Mouse (Mus musculus) neural tube, embryonic 11.5 days (tissue): Measurements from ENCODE around the gene Nckap5. TPM values are rescaled to one million over a fixed set of nuclear protein-coding genes. Genes with fewer than 3 reads are reported as not detected.

Source experiments
- ATAC-seq: fragments of 200-750 bp; cut with Nextera tagmentation; 2 replicates; pipeline ENCODE4 v1.8.0; 2017; ENCODE audit warnings: moderate number of reproducible peaks, mild to moderate bottlenecking, moderate TSS enrichment, moderate library complexity; ENCODE audit not compliant: insufficient read depth, low FRiP score, low TSS enrichment
- DNase-seq: peaks from one replicate; pipeline ENCODE4 v3.0.0-alpha.2; 2015; ENCODE audit warnings: low spot score
- H3K27ac ChIP-seq: fragments of 300-500 bp; sonication (generic); 2 replicates; pipeline ENCODE4 v1.5.1; 2014; ENCODE audit warnings: low read depth, mild to moderate bottlenecking, low read length
- H3K27me3 ChIP-seq: fragments of 300-500 bp; sonication (generic); 2 replicates; pipeline ENCODE4 v1.6.1; 2014; ENCODE audit warnings: mild to moderate bottlenecking, low read length, mixed read lengths; ENCODE audit not compliant: control insufficient read depth, insufficient read depth
- H3K36me3 ChIP-seq: fragments of 300-500 bp; sonication (generic); 2 replicates; pipeline ENCODE4 v1.6.1; 2014; ENCODE audit warnings: mild to moderate bottlenecking, low read length, moderate library complexity, mixed read lengths; ENCODE audit not compliant: control insufficient read depth, insufficient read depth
- H3K4me1 ChIP-seq: fragments of 300-500 bp; sonication (generic); 2 replicates; pipeline ENCODE4 v1.6.1; 2014; ENCODE audit warnings: low read length, mixed read lengths; ENCODE audit not compliant: control insufficient read depth, insufficient read depth
- H3K4me2 ChIP-seq: fragments of 300-500 bp; sonication (generic); 2 replicates; pipeline ENCODE4 v1.6.1; 2014; ENCODE audit warnings: low read depth, mild to moderate bottlenecking, moderate library complexity
- H3K4me3 ChIP-seq: fragments of 300-500 bp; sonication (generic); 2 replicates; pipeline ENCODE4 v1.5.1; 2014; ENCODE audit warnings: low read depth, low read length
- H3K9ac ChIP-seq: fragments of 300-500 bp; sonication (generic); 2 replicates; pipeline ENCODE4 v1.6.1; 2014; ENCODE audit warnings: mild to moderate bottlenecking, low read length
- H3K9me3 ChIP-seq: fragments of 300-500 bp; sonication (generic); 2 replicates; pipeline ENCODE4 v1.6.1; 2016; ENCODE audit warnings: low read length; ENCODE audit not compliant: control insufficient read depth
- WGBS: fragments of 180-500 bp; shearing (Covaris S2); extraction: QIAGEN DNeasy Blood & Tissue Kit; methylation state at CpG from one replicate; pipeline ENCODE4 v1.1.7; 2014; 5-methylcytosine and 5-hydroxymethylcytosine counted together
- polyA plus RNA-seq: library from polyadenylated mRNA; unstranded; fragments of >200 nt; fragmentation: Nextera tagmentation; extraction: Ambion mirVana; gene quantifications from 2 replicates; pipeline ENCODE4 v1.2.1, GENCODE M21; 2014

Nckap5 gene
- polyA plus RNA-seq, 1 experiment from 2014 or later, result 20.6 TPM

DNA sequence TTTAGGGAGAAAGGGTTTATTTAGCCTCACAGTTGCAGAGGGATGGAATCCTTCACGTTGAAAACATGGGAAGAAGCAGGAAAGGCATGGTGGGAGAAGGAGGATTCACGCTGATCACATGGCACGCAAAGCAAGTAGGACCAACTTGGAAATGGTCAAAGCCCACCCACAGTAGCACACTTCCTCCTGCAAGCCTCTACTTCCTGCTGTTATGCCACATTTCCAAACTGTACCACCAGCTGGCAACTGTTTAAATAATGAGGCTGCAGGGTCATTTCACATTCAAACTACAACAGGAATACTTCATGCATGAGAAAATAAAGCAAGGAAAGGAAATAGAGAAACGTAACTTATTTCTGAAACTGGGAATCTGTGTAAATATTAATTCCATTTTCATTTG lies 15.7 kb upstream of the Nckap5 start:
- Histone ChIP-seq H3K36me3 (no peaks in the 10 kb centered on the region), H3K27ac (no peak overlapping the region), H3K9me3 (no peaks in the 10 kb centered on the region), H3K4me2 (no peak overlapping the region), H3K4me3 (no peak overlapping the region), H3K27me3 (no peaks in the 10 kb centered on the region), H3K9ac (no peak overlapping the region), H3K4me1 (no peaks in the 10 kb centered on the region)
- DNase-seq (no peak), ATAC-seq (no peak)
- 72% methylated on average over 4 of the region's 4 CpGs for WGBS

- no peak overlapping the region for H3K9ac ChIP-seq
- 100% methylated on average over 1 of the region's 1 CpGs for WGBS
- ATAC-seq (no peak), DNase-seq (no peak)
- peaks cover 4% of the 10 kb centered on the region; the same call in 1 of the 2 replicates for H3K4me1 ChIP-seq
- no peak overlapping the region for H3K27ac ChIP-seq
- no peak overlapping the region for H3K4me3 ChIP-seq
- no peaks in the 10 kb centered on the region for H3K9me3 ChIP-seq
- no peaks in the 10 kb centered on the region for H3K27me3 ChIP-seq
- no peaks in the 10 kb centered on the region for H3K36me3 ChIP-seq
- no peak overlapping the region for H3K4me2 ChIP-seq
Measured at GRCm38 (mm10) chr1:126832885-126833284, 2.3 kb upstream of the Nckap5 start.

DNA sequence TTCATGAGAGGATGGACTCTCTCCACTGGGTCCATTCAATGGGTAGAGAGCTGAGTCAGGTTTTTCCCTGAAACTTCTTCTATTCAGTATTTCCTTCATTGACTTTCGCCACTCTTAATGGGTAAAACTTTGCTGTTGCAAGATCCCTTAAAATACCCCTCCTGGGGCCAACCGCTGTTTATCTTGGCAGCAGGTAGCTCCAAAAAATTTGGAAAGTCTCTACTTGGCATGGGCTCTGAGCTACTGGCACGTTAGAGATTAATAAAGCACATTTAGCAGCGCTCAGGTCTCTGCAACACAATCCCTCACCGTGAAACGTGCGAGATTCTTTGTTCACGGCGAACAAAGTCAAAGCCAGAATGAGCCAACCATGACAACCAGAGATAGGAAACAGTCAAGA lies 1.6 kb downstream of the Nckap5 start:
- WGBS, result 72% methylated on average over 9 of the region's 9 CpGs

DNA sequence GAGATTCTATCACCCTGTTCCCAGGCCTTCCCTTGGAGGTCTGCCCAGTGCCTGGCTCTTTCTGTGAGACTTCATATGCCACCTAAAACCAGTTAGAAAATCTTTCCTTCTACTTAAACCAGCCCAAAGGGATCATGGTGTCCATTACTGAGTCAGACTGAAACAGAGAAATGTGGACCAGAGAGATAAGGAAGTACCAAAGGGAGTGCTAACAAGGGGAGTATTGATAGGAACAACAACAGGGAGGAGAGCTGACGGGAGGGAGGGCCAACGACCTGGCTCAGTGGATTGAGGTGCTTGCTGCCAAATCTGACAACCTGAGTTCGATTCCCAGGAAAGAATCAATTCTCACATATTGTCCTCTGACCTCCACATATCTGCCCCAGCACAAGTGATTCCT lies 5.8 kb downstream of the Nckap5 start:
- Histone ChIP-seq H3K27me3 (no peaks in the 10 kb centered on the region), H3K9me3 (no peaks in the 10 kb centered on the region), H3K4me1 (no peaks in the 10 kb centered on the region), H3K36me3 (no peaks in the 10 kb centered on the region), H3K9ac (no peak overlapping the region), H3K4me2 (no peak overlapping the region), H3K27ac (no peak overlapping the region), H3K4me3 (no peak overlapping the region)
- WGBS, result 72% methylated on average over 3 of the region's 3 CpGs
- DNase-seq (no peak), ATAC-seq (no peak)

More for the DNA sequence above, 1.6 kb downstream of the Nckap5 start:
- DNase-seq (no peak), ATAC-seq (no peak)
- H3K36me3 ChIP-seq, result no peaks in the 10 kb centered on the region
- H3K27ac ChIP-seq, result no peak overlapping the region
- H3K4me1 ChIP-seq, result peaks cover 4% of the 10 kb centered on the region; the same call in 1 of the 2 replicates
- no peak overlapping the region for H3K4me3 ChIP-seq
- H3K9ac ChIP-seq, result no peak overlapping the region
- peak overlapping the region; percentile 20; the same call in 1 of the 2 replicates for H3K4me2 ChIP-seq
- no peaks in the 10 kb centered on the region for H3K27me3 ChIP-seq
- no peaks in the 10 kb centered on the region for H3K9me3 ChIP-seq

DNA sequence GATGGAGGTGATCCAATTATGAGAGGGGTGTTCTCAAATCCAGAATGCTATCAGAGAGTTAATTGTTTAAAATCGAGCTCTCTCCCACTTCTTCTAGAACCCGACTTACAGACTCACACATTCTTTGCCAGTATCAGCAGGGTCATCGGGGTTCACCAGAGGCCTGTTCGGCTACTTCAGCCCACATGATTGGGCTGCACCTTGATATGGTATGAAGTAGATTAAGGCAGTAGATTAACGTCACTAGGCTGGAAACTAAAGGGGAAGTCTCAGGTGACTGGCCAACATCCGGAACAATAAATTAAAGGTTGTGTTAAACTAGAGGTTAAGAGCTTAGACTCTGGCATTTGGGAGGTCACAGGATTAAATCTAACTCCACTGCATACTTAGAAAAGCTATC lies 8.4 kb downstream of the Nckap5 start:
- Histone ChIP-seq H3K9me3 (no peaks in the 10 kb centered on the region), H3K36me3 (no peaks in the 10 kb centered on the region), H3K4me1 (peaks cover 4% of the 10 kb centered on the region; the same call in 1 of the 2 replicates), H3K27ac (no peak overlapping the region), H3K27me3 (no peaks in the 10 kb centered on the region), H3K4me2 (no peak overlapping the region), H3K9ac (no peak overlapping the region), H3K4me3 (no peak overlapping the region)
- WGBS, result 93% methylated on average over 6 of the region's 6 CpGs
- no peak for DNase-seq
- no peak for ATAC-seq

DNA sequence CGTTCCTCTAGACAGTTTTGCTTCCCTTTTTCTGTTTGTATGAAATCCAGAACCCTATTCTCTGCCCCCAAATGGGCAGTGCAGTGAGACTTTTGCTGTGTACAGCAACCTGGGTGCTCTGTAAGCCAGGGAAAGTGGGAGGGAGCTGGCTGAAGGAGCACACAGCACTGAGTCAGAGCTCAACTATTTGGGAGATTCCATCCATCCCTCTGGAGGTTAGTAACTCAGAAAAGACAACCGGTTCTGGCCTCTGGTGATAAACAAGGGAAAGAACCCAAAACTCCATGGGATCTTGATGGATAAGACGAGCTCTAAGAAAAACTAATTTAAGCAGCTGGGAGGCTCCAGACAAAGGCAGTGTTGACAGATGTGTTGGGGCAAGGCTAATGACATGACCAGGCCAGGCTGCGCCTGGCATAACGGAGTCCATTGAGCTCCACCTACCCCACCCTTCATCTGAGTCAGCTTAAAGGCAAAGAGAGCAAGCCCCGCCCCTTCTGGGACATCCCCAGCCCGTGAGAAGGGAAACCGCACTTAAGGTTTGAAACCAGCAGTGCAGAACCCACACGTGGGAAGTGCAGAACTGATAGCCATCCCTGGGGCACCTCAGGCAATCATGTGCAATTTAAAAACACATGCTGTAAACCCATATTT lies 13.1 kb downstream of the Nckap5 start:
- H3K9me3 ChIP-seq, result no peaks in the 10 kb centered on the region
- H3K27me3 ChIP-seq, result no peaks in the 10 kb centered on the region
- H3K27ac ChIP-seq, result no peak overlapping the region
- DNase-seq, result peak; percentile 41
- H3K4me2 ChIP-seq, result no peak overlapping the region
- WGBS, result 24% methylated on average over 9 of the region's 9 CpGs
- 0 out of 2 replicates have a peak, but pooled peaks have one; percentile 27 for ATAC-seq
- peaks cover 4% of the 10 kb centered on the region; the same call in 1 of the 2 replicates for H3K4me1 ChIP-seq
- no peaks in the 10 kb centered on the region for H3K36me3 ChIP-seq
- H3K9ac ChIP-seq, result no peak overlapping the region
- H3K4me3 ChIP-seq, result no peak overlapping the region

- no peak for ATAC-seq
- H3K4me2 ChIP-seq, result no peak overlapping the region
- H3K36me3 ChIP-seq, result no peaks in the 10 kb centered on the region
- H3K27ac ChIP-seq, result no peak overlapping the region
- WGBS, result 85% methylated on average over 3 of the region's 3 CpGs
- H3K9ac ChIP-seq, result no peak overlapping the region
- no peaks in the 10 kb centered on the region for H3K4me1 ChIP-seq
- H3K4me3 ChIP-seq, result no peak overlapping the region
- no peaks in the 10 kb centered on the region for H3K9me3 ChIP-seq
- no peaks in the 10 kb centered on the region for H3K27me3 ChIP-seq
- DNase-seq, result no peak
Measured at GRCm38 (mm10) chr1:126806994-126807611, 23.5 kb downstream of the Nckap5 start.

GRCm38 (mm10) chr1:126806548-126806947 lies 24.1 kb downstream of the Nckap5 start:
- H3K27me3 ChIP-seq, result no peaks in the 10 kb centered on the region
- H3K36me3 ChIP-seq, result no peaks in the 10 kb centered on the region
- H3K9me3 ChIP-seq, result no peaks in the 10 kb centered on the region
- ATAC-seq (no peak), DNase-seq (no peak)
- no peak overlapping the region for H3K9ac ChIP-seq
- WGBS, result 80% methylated on average over 7 of the region's 7 CpGs
- no peak overlapping the region for H3K4me2 ChIP-seq
- H3K4me1 ChIP-seq, result no peaks in the 10 kb centered on the region
- H3K4me3 ChIP-seq, result no peak overlapping the region
- no peak overlapping the region for H3K27ac ChIP-seq

- ATAC-seq (no peak), DNase-seq (no peak)
- no peak overlapping the region for H3K4me3 ChIP-seq
- no peaks in the 10 kb centered on the region for H3K27me3 ChIP-seq
- no peaks in the 10 kb centered on the region for H3K9me3 ChIP-seq
- H3K4me1 ChIP-seq, result no peaks in the 10 kb centered on the region
- no peak overlapping the region for H3K4me2 ChIP-seq
- no peak overlapping the region for H3K27ac ChIP-seq
- H3K9ac ChIP-seq, result no peak overlapping the region
- no peaks in the 10 kb centered on the region for H3K36me3 ChIP-seq
- 86% methylated on average over 3 of the region's 3 CpGs for WGBS
Measured at GRCm38 (mm10) chr1:126802405-126802804, 28.2 kb downstream of the Nckap5 start.
